Mouse (Mus musculus) spleen, postnatal 4 days (tissue): Measurements from ENCODE around the gene Tshz2.

ENCODE experiments used
- DNase-seq, 2 experiments: peaks; one replicate each; pipeline ENCODE4 v3.0.0; 2022; ENCODE audit warnings: low spot score in 2 of 2

Gene Tshz2

DNA sequence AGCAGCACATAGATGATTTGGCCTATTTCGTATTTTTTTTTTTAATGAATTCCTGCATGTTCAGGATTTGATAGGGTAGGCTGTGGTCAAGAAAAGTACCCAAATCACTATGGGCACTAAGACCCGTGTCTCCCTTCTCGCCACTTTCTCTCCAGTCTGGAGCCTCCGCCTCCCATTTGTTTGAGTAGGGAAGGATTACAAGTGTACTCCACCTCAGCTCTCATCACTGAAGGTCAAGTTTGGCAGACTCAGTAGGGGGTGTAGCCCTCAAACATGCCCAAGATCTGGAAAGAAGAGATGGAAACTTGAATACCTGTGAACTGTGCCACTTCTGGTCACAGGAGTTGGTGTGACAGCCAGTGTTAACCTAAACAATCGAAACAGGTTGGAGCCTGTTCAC is 66.3 kb downstream of the Tshz2 start:
- DNase-seq: no peak

DNA sequence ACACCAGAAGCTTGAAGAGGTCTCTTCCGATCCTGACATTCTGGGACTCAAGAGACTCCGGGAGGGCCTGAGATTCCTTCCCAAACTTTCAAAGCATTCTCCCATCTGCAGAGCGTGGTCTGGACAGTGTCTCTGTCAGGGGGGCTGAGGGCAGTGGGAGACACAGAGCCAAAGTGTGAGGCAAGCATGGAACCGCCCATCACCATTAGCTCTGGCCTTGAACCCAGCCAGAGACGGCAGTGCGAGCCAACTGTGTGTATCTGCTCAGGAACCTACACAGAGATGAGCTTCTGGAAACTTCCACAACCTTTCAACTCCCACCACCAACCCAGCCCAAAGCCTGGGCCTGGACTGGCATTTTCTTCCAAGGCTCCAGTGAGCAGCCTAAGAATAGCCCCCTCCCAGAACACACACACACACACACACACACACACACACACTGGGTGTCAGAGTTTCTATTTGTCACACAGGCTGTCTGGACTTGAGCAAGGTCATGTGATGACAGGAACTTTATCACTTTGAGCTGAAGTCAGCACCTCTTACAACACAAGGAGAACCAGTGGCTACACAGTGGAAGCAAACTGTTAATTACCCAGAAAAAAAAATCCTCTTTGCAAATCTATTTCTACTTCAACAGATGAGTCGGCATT is 67.2 kb downstream of the Tshz2 start:
- DNase-seq: no peak

- DNase-seq: no peak
These were observed 70.1 kb downstream of the Tshz2 start for GRCm38 (mm10) chr2:169702725-169703486.

DNA sequence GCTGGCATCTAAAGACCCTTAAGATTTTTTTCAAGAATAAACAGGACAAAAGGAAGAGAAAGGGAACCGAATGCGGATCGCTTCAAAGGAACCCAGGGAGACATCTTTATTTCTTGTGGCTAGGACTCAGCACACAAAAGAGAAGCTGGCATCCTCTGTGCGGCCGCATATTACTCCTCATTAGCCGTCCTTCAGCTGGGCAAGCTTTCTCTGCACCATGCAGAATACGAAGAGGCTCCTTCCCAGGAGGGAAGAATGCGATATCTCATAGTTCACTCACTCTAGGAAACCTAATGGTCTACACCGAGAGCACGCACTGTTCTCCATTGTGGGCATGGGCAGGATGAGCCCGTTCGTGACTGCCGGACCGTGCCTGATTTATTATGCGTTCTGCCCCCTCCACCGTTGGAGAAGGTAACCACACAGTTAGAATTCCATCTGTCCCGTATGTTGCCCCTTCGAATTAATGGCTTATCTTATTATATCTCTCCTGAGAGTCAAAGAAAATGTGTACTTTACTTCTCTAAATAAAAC is 89.0 kb downstream of the Tshz2 start:
- no peak for DNase-seq

DNA sequence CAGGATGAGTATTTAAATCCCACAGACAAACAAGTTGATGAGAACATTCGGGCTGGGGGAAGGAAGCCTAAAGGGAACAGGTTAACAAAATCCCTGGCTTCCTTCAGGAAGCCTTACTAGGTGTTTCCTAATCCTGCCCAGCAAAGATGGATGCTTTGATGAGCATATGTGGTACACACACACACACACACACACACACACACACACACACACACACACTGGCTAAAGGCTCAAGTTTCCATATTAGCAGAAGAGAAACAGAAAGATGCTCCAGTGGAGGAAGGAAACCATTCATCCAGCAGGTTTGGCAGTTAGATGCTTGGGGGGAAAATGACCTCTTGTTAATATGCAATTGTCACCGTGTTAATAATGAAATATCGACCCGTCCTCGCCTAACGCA is 89.5 kb downstream of the Tshz2 start:
- no peak for DNase-seq

- DNase-seq: no peak
These were observed 91.0 kb downstream of the Tshz2 start for GRCm38 (mm10) chr2:169723645-169724462.

GRCm38 (mm10) chr2:169728651-169729280 is 96.0 kb downstream of the Tshz2 start:
- no peak for DNase-seq

DNA sequence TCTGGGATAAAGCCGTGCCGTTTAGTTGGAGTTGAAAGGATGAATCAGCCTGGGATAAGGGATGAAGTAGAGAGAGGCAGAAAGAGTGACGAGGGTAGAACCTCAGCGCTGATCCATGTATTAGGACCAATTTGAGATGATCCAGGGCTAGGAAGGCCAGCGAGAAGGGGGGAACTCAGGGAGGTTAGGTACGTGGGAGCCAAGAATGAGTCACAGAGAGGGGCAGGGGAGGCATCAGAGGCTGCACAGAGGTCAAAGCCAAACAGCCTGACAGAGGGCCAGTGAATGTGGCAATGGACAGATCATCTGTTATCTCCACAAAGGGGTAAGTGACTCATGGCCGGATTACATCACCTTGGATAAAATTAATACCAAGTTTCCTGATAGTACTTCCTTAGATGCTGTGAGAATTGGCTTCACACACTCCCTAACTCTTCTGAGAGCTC is 97.8 kb downstream of the Tshz2 start:
- DNase-seq: no peak

- DNase-seq: no peak
These were observed 101.2 kb downstream of the Tshz2 start for GRCm38 (mm10) chr2:169734053-169734452.

DNA sequence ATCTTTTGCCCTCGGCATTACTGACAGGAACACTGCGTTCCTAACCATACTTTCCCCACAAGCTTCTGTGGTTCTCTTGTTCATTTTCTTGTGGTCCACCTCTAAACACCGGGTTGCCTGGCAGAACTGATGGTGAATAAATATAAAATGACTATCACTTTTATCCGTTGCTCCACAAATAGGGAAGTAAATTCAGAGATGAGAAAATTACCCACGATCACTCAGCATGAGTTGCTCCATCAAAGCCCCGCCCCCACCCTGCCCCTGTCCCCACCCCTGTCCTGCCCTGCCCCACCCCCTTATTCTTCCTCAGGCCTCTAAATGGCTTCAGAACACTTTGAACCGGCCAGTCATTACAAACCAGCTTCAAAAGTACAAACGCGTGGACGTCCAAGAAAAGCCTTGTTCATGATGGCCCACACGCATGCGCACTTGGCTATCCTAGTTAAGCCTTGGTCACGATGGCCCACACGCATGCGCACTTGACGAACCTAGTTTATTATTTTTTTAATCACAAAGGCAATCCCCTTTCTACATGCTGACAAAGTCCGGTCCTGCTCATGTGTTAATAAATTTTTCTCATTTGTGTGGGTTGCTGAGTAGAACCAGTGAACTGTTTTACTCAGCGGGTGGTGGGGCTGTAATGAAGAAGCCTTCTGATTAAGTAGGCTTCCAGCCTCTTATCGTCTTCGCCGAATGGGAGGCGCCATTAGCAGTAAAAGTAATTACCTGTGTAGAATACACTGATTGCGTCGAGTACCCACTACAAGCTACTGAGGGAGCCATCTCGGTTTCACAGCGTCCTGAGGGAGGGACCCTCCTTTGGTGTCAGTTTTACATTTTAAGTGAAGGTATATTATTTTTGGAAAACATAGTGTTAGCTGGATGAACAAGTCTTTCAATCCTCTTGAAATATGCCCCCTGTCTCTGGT is 102.9 kb downstream of the Tshz2 start:
- no peak for DNase-seq

- DNase-seq: no peak
These were observed 108.2 kb downstream of the Tshz2 start for GRCm38 (mm10) chr2:169740996-169741395.

DNA sequence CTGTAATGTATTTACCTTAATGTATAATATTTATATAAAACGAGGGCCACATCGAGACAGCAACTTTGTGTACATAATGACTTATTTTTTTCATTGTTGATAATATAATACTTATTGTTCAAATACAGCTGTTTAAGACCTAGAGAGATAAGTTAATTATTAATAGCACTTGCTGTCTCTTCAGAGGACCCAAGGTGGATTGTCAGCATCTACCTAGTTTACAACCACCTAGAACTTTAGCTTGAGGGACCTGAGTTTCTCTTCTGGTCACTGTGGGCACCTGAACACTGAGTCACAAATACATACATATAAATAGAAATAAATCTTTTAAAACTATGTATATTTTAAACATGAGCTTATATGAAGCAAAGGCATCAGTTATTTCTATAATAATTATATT is 110.0 kb downstream of the Tshz2 start:
- DNase-seq: no peak

GRCm38 (mm10) chr2:169743294-169743693 is 110.5 kb downstream of the Tshz2 start:
- no peak for DNase-seq

GRCm38 (mm10) chr2:169743910-169744309 is 111.1 kb downstream of the Tshz2 start:
- no peak for DNase-seq

DNA sequence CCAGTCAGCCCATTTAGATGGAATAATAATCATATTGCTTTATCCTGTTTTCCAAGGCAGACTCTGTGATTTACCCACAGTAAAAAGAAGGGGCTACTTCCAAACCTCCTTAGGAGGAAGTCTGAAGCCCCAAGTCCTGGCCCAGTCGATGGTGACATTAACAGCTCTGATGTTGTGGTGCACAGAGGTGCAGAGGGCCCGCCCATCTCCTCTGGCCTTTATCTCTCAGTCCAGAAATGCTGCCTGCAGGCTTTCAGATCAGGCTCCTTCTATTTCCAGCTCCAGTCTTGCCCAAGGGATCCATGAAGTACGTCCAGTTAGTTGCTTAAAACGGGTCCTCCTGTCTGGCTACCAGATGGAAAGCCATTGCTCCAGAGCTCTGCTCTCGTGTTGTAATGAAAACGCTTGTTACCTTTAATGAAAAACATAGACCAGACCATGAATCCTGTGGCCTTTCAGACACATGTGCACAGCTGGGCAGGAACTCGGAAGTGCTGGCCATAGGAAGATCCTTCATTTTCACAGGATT is 114.4 kb downstream of the Tshz2 start:
- DNase-seq: no peak

DNA sequence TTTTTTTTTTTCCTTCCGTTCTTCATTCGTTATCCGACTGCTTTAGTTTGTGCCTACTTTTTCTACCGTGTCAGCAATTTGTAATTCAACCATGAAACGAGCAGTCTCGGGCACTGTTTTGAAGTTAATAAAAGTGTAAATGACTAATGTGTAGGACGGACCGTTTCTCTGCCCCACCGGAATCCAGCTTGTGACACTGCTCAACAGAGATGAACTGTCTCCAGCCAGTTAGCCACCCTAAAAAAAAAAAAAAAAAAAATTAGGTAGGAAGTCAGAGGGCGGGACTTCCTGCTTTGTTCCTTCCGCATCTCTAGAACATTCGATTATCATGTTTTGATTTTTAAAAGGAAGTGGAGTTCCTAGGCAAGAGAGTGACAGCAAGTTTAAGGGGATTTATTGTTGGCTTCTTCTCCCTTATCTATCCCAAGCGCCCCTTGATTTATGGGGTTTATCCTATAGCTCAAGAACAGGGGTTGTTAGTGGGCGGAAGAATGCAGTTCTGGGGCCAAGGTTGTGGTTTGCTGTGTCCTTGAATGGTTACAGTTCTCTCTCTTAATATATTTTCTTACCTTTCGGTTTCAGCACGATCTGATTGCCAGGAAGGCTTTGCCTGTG is 116.6 kb downstream of the Tshz2 start:
- DNase-seq: no peak

DNA sequence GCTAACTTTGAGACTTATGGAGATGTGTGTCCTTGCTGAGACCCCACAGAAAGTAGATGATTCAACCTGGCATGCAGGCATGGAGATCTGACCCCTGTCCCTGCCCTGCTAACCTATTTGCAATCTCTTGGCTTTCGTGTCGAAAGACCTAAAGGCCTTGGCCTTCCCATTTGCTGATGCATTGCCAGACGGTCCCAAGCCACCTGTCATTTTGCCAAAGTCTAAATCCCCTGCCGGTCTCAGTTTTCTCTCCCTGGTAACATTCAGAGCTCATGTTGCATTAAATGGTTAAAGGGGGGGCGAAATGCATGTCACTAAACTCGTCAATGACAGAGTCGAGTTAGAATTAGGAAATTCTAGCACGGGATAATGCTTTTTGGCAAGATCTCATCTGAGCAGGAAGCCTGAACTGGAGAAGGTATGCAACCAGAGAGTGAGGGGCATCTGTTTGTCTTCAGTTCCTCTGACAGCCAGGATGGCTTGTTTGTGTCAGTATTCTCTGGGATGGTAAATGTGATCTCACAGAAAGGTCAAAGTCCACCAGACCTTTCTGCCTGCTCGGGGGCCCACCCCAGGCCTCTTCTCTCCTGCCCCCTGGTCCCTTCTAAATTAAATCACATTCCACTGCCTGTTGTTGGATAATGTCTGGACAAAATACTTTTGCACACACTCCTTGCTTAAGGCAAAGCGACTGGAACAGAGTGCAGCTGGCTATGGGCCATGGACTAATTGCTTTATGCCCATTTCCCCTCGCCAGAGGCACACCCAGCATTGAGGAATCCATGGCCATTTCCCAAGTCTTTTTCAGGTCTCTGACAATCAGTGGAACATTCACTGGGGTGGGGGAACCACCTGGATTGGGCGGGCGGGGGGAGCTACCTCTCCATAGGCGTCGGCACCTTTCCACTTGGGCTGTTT is 118.0 kb downstream of the Tshz2 start:
- no peak for DNase-seq

DNA sequence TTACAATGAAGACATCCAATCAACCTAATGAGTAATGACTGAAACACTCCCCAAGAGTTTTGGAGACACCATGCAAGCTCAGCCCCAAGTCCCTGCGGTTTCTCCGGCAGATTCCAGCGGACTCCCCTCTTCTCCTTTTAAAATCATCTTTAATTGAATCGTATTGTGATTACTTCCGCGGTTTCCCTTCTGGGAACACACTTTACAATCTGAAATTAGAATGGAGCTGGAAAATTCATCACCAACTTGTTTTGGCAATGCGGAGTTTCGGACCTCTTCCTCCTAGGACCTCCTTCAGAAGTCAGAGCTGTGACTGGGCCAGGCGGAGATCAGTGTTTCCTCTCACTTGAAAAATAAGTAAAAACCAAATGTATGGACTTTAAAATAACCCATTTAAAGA is 119.3 kb downstream of the Tshz2 start:
- no peak for DNase-seq

GRCm38 (mm10) chr2:169753432-169753831 is 120.6 kb downstream of the Tshz2 start:
- no peak for DNase-seq
